Mouse (Mus musculus) midbrain, embryonic 13.5 days (tissue): ENCODE results near the gene Nagk. TPM values are rescaled to one million over a fixed set of nuclear protein-coding genes. Genes with fewer than 3 reads are reported as not detected.
"Not testable (repeated sequence)": the region's sequence is repeated elsewhere in the genome, so short reads cannot be mapped to it uniquely, and the experiment has no call there.

Experiments used
- ATAC-seq: fragments of 200-750 bp; cut with Nextera tagmentation; 2 replicates; pipeline ENCODE4 v1.8.0; 2017; ENCODE audit warnings: mild to moderate bottlenecking, moderate TSS enrichment, moderate library complexity
- H3K27ac ChIP-seq: fragments of 300-500 bp; sonication (generic); 2 replicates; pipeline ENCODE4 v1.5.1; 2015; ENCODE audit warnings: inconsistent platforms, mild to moderate bottlenecking, moderate library complexity
- H3K27me3 ChIP-seq: fragments of 300-500 bp; sonication (generic); 2 replicates; pipeline ENCODE4 v1.6.1; 2015; ENCODE audit warnings: mild to moderate bottlenecking, inconsistent platforms
- H3K36me3 ChIP-seq: fragments of 300-500 bp; sonication (generic); 2 replicates; pipeline ENCODE4 v1.6.1; 2015; ENCODE audit warnings: mild to moderate bottlenecking, inconsistent platforms
- H3K4me1 ChIP-seq: fragments of 300-500 bp; sonication (generic); replicated peaks from 2 replicates; pipeline ENCODE4 v1.6.1; 2015; ENCODE audit warnings: inconsistent platforms
- H3K4me2 ChIP-seq: fragments of 300-500 bp; sonication (generic); replicated peaks from 2 replicates; pipeline ENCODE4 v1.6.1; 2015; ENCODE audit warnings: moderate library complexity, mild to moderate bottlenecking, inconsistent platforms
- H3K4me3 ChIP-seq: fragments of 300-500 bp; sonication (generic); replicated peaks from 2 replicates; pipeline ENCODE4 v1.5.1; 2015; ENCODE audit warnings: mild to moderate bottlenecking, inconsistent platforms
- H3K9ac ChIP-seq: fragments of 300-500 bp; sonication (generic); replicated peaks from 2 replicates; pipeline ENCODE4 v1.6.1; 2015; ENCODE audit warnings: mild to moderate bottlenecking, inconsistent platforms
- H3K9me3 ChIP-seq: fragments of 300-500 bp; sonication (generic); 2 replicates; pipeline ENCODE4 v1.6.1; 2016; ENCODE audit warnings: mild to moderate bottlenecking, inconsistent platforms
- WGBS: fragments of 180-500 bp; shearing (Covaris S2); methylation state at CpG from one replicate; pipeline ENCODE4 v1.1.7; 2015; 5-methylcytosine and 5-hydroxymethylcytosine counted together
- polyA plus RNA-seq: library from polyadenylated mRNA; unstranded; fragments of >200 nt; fragmentation: Nextera tagmentation; extraction: Ambion mirVana; gene quantifications from 2 replicates; pipeline ENCODE4 v1.2.1, GENCODE M21; 2015

Gene Nagk
- polyA plus RNA-seq, 1 experiment from 2014 or later, result 88.1 TPM

DNA sequence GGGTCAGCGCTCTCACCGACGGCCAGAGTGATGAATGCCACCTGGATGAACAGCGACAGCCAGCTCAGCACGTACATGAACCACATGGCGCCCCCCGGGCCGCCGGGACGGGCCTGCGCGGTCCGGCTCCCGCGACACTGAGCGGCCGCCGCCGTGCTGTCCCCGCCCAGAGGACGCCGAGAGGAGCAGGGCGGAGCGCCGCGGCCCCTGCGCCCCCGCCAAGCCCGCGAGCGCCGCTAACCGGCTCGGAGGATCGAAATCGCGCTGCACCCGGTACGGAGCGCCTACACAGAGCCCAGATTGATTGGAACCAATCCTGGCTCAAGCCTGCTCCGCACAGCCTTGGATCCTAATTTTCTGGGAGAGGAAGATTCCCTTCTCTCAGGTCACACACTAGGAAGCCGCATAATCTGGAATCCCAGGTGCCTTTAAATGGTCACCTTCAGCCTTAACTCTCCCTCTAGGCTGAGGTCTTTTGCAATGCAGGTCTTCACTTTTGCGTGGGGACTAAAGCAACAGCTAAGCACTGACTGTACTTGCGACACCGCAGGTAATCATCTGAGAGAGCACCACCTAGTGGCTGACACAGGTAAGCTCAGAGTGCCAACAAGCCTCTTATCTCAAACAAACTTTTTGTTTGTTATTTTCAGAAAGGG is 19.0 kb upstream of the Nagk start, which contains the start of gene Tex261:
Tex261 (minus strand) TSS at position 176 of the 656 bp plus-strand sequence.
- Histone ChIP-seq H3K27me3 (no peaks in the 10 kb centered on the region), H3K27ac (peak within 1 kb of the TSS; percentile 85), H3K4me2 (peak within 1 kb of the TSS; percentile 71), H3K9ac (peak within 1 kb of the TSS; percentile 96), H3K4me3 (peak within 1 kb of the TSS; percentile 95), H3K4me1 (peaks cover 23% of the 10 kb centered on the region), H3K9me3 (no peaks in the 10 kb centered on the region), H3K36me3 (peaks cover 24% of the 10 kb centered on the region)
- peak; percentile 98 for ATAC-seq
- WGBS, result under 1% methylated on average over 44 of the region's 45 CpGs

DNA sequence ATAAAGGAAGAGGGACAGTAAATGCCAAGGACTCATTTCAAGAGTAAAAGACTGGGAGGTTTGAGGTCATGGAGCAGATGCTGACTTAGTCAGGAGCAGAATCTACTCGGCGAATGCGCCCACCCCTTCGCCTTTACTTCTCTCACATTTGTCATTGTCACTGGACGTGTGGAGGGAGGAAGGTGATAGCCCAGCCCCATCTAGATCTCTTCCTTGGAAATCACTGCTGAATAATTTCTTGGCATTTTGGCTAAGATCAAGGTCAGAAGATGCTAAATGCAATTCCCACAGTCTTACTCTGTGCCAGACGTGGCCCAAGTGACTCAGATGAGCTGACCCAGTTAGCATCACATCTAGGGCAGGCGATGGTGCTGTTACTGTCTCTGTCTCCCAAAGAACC is 16.5 kb upstream of the Nagk start:
- Histone ChIP-seq H3K4me1 (peaks cover 18% of the 10 kb centered on the region), H3K27me3 (no peaks in the 10 kb centered on the region), H3K4me3 (no peak overlapping the region), H3K4me2 (no peak overlapping the region), H3K9me3 (no peaks in the 10 kb centered on the region), H3K9ac (no peak overlapping the region), H3K27ac (no peak overlapping the region), H3K36me3 (peaks cover 3% of the 10 kb centered on the region; the same call in 1 of the 2 replicates)
- ATAC-seq, result no peak
- 91% methylated on average over 7 of the region's 7 CpGs for WGBS

DNA sequence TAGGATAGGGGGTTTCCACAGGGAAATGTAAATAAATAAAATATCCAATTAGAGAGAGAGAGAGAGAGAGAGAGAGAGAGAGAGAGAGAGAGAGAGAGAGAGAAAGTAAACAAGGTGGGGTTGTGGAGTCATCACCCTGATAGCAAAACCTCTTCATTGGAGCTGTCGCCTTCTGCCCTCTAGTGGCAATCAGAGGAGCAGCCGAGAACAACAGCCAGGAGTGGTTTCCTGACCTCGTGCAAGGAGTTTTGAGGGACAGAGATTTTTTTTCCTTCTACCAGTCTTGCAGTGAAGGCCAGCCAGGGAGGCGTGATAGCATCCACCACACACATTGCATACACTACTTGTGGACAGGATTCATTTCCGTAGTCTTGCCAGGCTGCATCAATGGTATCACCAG is 15.8 kb upstream of the Nagk start:
- Histone ChIP-seq H3K9ac (no peak overlapping the region), H3K4me3 (no peak overlapping the region), H3K4me2 (no peak overlapping the region), H3K9me3 (no peaks in the 10 kb centered on the region), H3K27ac (no peak overlapping the region), H3K36me3 (no peaks in the 10 kb centered on the region), H3K27me3 (no peaks in the 10 kb centered on the region), H3K4me1 (peaks cover 11% of the 10 kb centered on the region)
- no peak for ATAC-seq
- WGBS, result 7% methylated on average over 5 of the region's 5 CpGs

DNA sequence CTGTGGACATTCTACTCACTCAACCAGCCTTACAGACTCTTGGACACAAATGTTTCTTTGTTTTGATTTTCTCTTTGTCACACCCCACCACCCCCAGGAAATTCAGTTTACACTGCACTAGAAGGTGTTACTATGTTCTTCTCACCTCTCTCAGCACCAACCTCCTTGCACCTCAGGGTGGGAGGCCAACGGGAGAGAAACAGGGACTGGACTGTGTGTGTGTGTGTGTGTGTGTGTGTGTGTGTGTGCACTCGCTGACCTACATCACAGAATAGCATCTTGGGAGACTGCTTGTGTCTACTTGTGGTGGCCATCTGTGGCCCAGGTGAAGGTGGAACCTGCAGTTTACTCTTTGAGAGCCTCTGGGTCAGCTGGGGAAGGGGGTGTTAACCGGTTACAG is 8.4 kb upstream of the Nagk start:
- no peak overlapping the region for H3K27ac ChIP-seq
- no peak overlapping the region for H3K4me3 ChIP-seq

DNA sequence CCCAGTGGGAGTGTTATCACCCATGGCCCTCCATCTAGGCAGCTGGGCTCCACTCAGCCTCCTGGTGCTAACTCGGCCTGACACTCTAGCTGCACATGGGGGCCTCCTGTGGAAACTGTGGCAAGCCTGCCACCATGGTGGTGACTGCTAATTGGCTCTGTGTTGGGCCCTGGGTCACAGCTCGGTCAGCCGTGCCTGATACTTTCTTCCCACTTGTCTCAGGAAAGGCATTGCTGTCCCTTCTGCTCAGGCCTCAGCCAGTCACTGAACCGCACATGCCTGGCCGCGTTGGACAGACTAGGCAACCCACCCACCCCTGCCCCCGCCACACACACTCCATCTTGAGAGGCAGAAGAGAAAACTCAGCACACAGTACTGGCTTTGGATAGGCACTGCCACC is 6.2 kb upstream of the Nagk start:
- no peak for ATAC-seq
- 60% methylated on average over 7 of the region's 7 CpGs for WGBS
- 0 out of 2 replicates have a peak, but pooled peaks cover 7% of the 10 kb centered on the region for H3K27me3 ChIP-seq
- H3K9me3 ChIP-seq, result no peaks in the 10 kb centered on the region
- no peak overlapping the region for H3K4me3 ChIP-seq
- H3K4me2 ChIP-seq, result no peak overlapping the region
- no peaks in the 10 kb centered on the region for H3K4me1 ChIP-seq
- H3K36me3 ChIP-seq, result no peaks in the 10 kb centered on the region
- H3K27ac ChIP-seq, result no peak overlapping the region
- H3K9ac ChIP-seq, result no peak overlapping the region

More for the DNA sequence above, 8.4 kb upstream of the Nagk start:
- H3K9ac ChIP-seq, result no peak overlapping the region
- H3K36me3 ChIP-seq, result no peaks in the 10 kb centered on the region
- no peak overlapping the region for H3K4me2 ChIP-seq
- H3K4me1 ChIP-seq, result no peaks in the 10 kb centered on the region
- H3K27me3 ChIP-seq, result 0 out of 2 replicates have a peak, but pooled peaks cover under 1% of the 10 kb centered on the region
- no peak for ATAC-seq
- 74% methylated on average over 3 of the region's 3 CpGs for WGBS
- no peaks in the 10 kb centered on the region for H3K9me3 ChIP-seq

DNA sequence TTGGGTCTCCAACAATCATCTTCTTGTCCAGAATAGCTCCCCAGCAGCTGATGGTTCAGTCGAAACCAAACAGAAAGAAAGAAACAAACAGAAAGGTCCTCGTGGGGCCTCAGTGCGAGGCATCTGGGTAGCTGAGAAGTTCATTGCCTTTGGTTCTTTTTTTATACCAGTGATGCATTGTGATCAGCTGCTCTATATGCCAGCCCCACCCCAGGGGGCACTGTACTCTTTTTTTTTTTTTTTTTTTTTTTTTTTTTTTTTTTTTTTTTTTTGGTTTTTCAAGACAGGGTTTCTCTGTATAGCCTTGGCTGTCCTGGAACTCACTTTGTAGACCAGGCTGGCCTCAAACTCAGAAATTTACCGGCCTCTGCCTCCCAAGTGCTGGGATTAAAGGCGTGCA is 4.2 kb upstream of the Nagk start:
- WGBS, result 85% methylated on average over 5 of the region's 5 CpGs
- H3K36me3 ChIP-seq, H3K4me1 ChIP-seq, H3K27ac ChIP-seq, H3K9me3 ChIP-seq, H3K4me3 ChIP-seq, H3K27me3 ChIP-seq, H3K9ac ChIP-seq, ATAC-seq, H3K4me2 ChIP-seq: not testable (repeated sequence)

DNA sequence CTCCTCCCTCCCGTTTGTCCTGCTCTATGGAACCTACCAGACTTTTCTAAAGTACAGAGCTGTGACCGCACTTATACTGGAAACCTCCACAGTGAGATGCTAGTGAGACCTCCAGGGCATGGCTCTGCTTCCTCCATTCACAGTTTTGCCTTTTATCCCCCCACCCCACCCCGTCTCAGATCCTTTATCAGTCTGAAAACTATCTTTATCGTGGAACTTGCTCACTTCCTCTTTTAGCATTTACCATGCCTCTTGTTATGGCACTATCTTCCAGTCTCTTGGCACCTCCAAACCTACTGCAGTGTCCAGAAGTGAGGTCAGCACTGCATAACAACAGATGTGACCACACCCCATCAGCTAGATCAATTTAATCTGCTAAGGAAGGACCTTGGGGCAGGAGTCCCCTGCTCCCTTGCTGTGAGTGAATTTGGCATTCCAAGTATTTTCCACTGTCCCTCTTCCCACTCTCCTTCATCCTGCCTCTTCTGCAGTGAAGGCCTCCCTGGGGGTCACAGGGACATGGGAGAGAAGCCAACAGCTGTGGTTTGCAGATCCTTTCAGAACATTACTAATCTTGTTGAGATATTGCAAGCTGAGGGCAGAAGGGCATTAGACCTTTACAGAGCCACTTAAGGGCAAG is 3.4 kb upstream of the Nagk start:
- no peaks in the 10 kb centered on the region for H3K36me3 ChIP-seq
- no peak overlapping the region for H3K4me2 ChIP-seq
- no peak overlapping the region for H3K9ac ChIP-seq
- ATAC-seq, result no peak
- H3K4me3 ChIP-seq, result no peak overlapping the region
- H3K27ac ChIP-seq, result no peak overlapping the region
- WGBS, result 64% methylated on average over 4 of the region's 4 CpGs
- peaks cover 15% of the 10 kb centered on the region for H3K4me1 ChIP-seq
- no peaks in the 10 kb centered on the region for H3K9me3 ChIP-seq
- 0 out of 2 replicates have a peak, but pooled peaks cover 7% of the 10 kb centered on the region for H3K27me3 ChIP-seq

DNA sequence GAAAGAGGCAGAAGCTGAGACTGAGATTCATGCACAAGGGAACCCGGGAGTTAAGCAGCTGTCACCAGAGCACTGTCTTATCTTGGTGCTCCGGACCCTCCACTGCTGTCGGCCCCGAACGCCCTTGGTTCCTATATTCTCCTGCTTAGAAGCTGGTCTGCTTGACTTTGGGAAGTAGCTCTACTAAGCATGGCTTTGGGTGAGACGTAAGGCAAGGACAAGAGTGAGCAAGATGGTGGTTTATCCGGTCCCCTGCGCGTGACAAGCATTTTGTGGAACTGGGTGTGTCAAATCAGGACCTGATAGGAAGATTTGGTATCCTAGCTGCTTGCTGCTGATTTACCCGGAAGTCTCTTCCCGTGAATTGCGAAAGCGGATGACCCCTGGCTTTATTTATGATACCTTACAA is 714 bp downstream of the Nagk start:
- peaks cover 22% of the 10 kb centered on the region for H3K4me1 ChIP-seq
- peak overlapping the region; percentile 74 for H3K4me2 ChIP-seq
- 0 out of 2 replicates have a peak, but pooled peaks cover 7% of the 10 kb centered on the region for H3K27me3 ChIP-seq
- H3K9ac ChIP-seq, result peak overlapping the region; percentile 81
- H3K4me3 ChIP-seq, result peak overlapping the region; percentile 68
- peaks cover 18% of the 10 kb centered on the region for H3K36me3 ChIP-seq
- H3K27ac ChIP-seq, result peak overlapping the region; percentile 92
- H3K9me3 ChIP-seq, result no peaks in the 10 kb centered on the region
- 16% methylated on average over 13 of the region's 13 CpGs for WGBS
- peak; percentile 51 for ATAC-seq

DNA sequence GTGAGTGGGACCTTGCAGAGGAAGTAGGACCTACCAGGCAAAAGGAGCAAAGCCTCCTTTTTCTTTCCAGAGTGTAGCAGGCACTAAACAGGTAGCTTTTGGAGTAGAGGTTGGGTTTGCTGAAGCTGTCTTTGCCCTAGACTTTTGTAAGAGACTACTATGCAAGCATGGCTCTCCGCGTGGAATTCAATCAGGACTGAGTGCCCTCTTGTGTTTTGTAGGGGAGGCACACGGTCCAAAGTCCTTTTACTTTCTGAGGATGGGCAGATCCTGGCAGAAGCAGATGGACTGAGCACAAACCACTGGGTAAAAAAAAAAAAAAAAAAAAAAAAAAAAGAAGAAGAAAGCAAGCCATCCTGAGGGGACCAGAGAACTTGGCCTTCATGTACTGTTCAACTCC is 1.9 kb downstream of the Nagk start:
- no peaks in the 10 kb centered on the region for H3K9me3 ChIP-seq
- 58% methylated on average over 3 of the region's 3 CpGs for WGBS

DNA sequence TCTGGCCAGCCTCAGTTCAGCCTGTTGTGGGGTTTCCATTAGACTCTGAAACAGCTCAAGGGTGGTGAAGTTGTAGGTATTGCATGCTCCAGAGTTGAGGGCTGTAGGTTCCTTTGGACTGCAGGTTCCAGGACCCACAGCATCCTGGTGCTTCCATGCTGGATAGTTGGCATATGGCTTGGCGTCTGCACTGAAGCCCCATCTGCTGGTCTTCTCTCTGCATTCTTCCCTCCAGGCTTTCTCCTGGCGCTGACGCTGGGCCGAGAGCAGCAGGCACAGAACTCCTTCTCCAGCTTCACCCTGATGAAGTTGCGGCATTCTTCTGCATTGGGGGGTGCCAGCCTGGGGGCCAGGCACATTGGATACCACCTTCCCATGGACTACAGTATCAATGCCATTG is 7.3 kb downstream of the Nagk start:
- no peaks in the 10 kb centered on the region for H3K9me3 ChIP-seq
- H3K4me3 ChIP-seq, result no peak overlapping the region
- ATAC-seq, result no peak
- no peaks in the 10 kb centered on the region for H3K27me3 ChIP-seq
- no peak overlapping the region for H3K27ac ChIP-seq
- H3K4me2 ChIP-seq, result no peak overlapping the region
- 0 out of 2 replicates have a peak, but pooled peaks cover 5% of the 10 kb centered on the region for H3K4me1 ChIP-seq
- WGBS, result 88% methylated on average over 5 of the region's 5 CpGs
- H3K36me3 ChIP-seq, result peaks cover 70% of the 10 kb centered on the region
- H3K9ac ChIP-seq, result no peak overlapping the region

More for the DNA sequence above, 1.9 kb downstream of the Nagk start:
- no peak overlapping the region for H3K4me2 ChIP-seq
- ATAC-seq, result no peak
- peaks cover 30% of the 10 kb centered on the region for H3K36me3 ChIP-seq
- H3K9ac ChIP-seq, result no peak overlapping the region
- peaks cover 22% of the 10 kb centered on the region for H3K4me1 ChIP-seq
- 0 out of 2 replicates have a peak, but pooled peaks cover 4% of the 10 kb centered on the region for H3K27me3 ChIP-seq
- no peak overlapping the region for H3K27ac ChIP-seq
- no peak overlapping the region for H3K4me3 ChIP-seq

DNA sequence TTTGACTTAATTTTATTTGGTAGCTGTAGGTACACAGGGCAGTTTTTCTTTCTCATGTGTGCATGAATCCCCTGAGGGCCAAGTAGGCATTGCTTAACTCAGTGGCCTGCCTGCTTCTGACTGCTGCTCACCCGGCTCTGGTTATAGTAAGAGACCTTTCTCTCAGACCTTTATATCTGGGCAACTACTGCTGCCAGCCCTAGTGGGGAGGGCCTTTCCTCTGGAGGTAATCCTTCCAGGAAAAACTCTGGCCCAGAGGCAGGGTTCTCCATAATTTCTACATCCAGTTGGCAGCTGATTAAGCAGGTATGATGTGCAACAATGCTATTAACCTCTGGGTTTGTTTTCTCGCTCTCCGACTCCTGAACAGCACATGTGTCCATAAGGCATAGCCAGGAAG is 8.1 kb downstream of the Nagk start:
- no peak for ATAC-seq
- 91% methylated on average over 3 of the region's 3 CpGs for WGBS

DNA sequence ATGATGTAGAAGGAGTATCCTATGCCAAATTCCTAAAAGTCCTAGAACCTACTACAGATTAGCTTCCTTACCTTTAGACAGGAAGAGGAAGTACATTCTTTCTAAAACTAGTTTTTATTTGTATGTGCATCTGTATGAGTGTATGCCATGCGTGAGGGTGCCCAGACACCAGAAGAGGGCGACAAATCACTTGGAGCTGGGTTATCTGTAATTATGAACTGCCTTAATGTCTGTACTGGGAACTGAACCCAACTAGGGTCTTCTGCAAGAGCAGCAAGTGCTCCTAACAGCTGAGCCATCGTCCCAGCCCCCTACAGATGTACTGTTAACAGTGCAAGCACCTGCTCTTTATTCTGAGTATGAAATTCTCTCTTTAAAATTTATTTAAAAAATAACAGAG is 21.0 kb downstream of the Nagk start:
- H3K4me2 ChIP-seq, result no peak overlapping the region
- no peak overlapping the region for H3K4me3 ChIP-seq
- H3K9me3 ChIP-seq, result peaks cover 5% of the 10 kb centered on the region; the same call in 1 of the 2 replicates
- no peak overlapping the region for H3K9ac ChIP-seq
- WGBS, result 90% methylated on average over 3 of the region's 3 CpGs
- no peak for ATAC-seq
- peaks cover 45% of the 10 kb centered on the region for H3K36me3 ChIP-seq
- H3K27ac ChIP-seq, result no peak overlapping the region
- H3K4me1 ChIP-seq, result peaks cover 8% of the 10 kb centered on the region; the same call in 1 of the 2 replicates
- H3K27me3 ChIP-seq, result no peaks in the 10 kb centered on the region

More for the DNA sequence above, 8.1 kb downstream of the Nagk start:
- H3K27me3 ChIP-seq, result no peaks in the 10 kb centered on the region
- H3K9me3 ChIP-seq, result no peaks in the 10 kb centered on the region
- no peak overlapping the region for H3K9ac ChIP-seq
- no peak overlapping the region for H3K4me2 ChIP-seq
- peaks cover 79% of the 10 kb centered on the region for H3K36me3 ChIP-seq
- H3K27ac ChIP-seq, result no peak overlapping the region
- no peak overlapping the region for H3K4me3 ChIP-seq
- H3K4me1 ChIP-seq, result 0 out of 2 replicates have a peak, but pooled peaks cover under 1% of the 10 kb centered on the region
